Mouse (Mus musculus) CH12.LX (cell line): Measurements from ENCODE around the gene Pth1r. TPM values are rescaled to one million over a fixed set of nuclear protein-coding genes. Genes with fewer than 3 reads are reported as not detected.

Experiments
- DNase-seq: peaks from one replicate; pipeline ENCODE4 v3.0.0-alpha.2; 2013; ENCODE audit errors: extremely low read depth
- H3K27ac ChIP-seq: 2 replicates; pipeline ENCODE4 v1.5.1; 2012; ENCODE audit warnings: low read depth, mild to moderate bottlenecking, control low read depth, moderate library complexity; ENCODE audit not compliant: insufficient read depth
- H3K27me3 ChIP-seq: replicated peaks from 2 replicates; pipeline ENCODE3; 2012; ENCODE audit warnings: inconsistent platforms
- H3K36me3 ChIP-seq, 2 experiments: replicated peaks in 1 of 2; 2 replicates each; pipeline versions ENCODE3 to v1.6.1; 2012; ENCODE audit warnings: inconsistent platforms in 1 of 2, low read length in 1 of 2, mild to moderate bottlenecking in 1 of 2, mixed read lengths in 1 of 2, moderate library complexity in 1 of 2; ENCODE audit not compliant: control insufficient read depth in 1 of 2, insufficient read depth in 1 of 2
- H3K4me1 ChIP-seq, 2 experiments: 2 replicates each; pipeline ENCODE4 v1.6.1; 2012; ENCODE audit warnings: inconsistent platforms in 1 of 2, moderate library complexity in 1 of 2; ENCODE audit not compliant: insufficient read depth in 2 of 2, control insufficient read depth in 1 of 2
- H3K4me2 ChIP-seq: 2 replicates; pipeline ENCODE4 v1.6.1; 2012; ENCODE audit warnings: low read depth, mild to moderate bottlenecking, control low read depth; ENCODE audit not compliant: poor library complexity, insufficient read depth, severe bottlenecking
- H3K4me3 ChIP-seq, 3 experiments: fragments of 150-350 bp in 1 of 3; sonication (generic) in 1 of 3; replicated peaks in 1 of 3; 2 replicates each; pipeline versions ENCODE3 to v1.5.1; 2011 to 2012; ENCODE audit warnings: low read depth in 2 of 3, low read length in 2 of 3, mild to moderate bottlenecking in 2 of 3, moderate library complexity in 2 of 3, control low read depth in 1 of 3, improper control_type of control experiment in 1 of 3, inconsistent platforms in 1 of 3, mixed read lengths in 1 of 3; ENCODE audit not compliant: poor library complexity in 1 of 3
- H3K79me2 ChIP-seq: replicated peaks from 2 replicates; pipeline ENCODE4 v1.6.1; 2012; ENCODE audit warnings: mild to moderate bottlenecking, moderate library complexity; ENCODE audit not compliant: control insufficient read depth, poor library complexity, insufficient read depth, severe bottlenecking; ENCODE audit errors: extremely low read depth
- H3K9ac ChIP-seq: 2 replicates; pipeline ENCODE4 v1.6.1; 2012; ENCODE audit warnings: low read depth, mild to moderate bottlenecking, control low read depth, moderate library complexity; ENCODE audit not compliant: insufficient read depth
- H3K9me3 ChIP-seq: replicated peaks from 2 replicates; pipeline ENCODE3; 2012; ENCODE audit warnings: low read length, inconsistent platforms, mixed read lengths
- BHLHE40 ChIP-seq: IDR thresholded peaks from 2 replicates; pipeline ENCODE4 v1.6.1; 2011; ENCODE audit warnings: mild to moderate bottlenecking, low read depth, low read length, improper control_type of control experiment
- CHD1 ChIP-seq: IDR thresholded peaks from 2 replicates; pipeline ENCODE4 v1.6.1; 2012; ENCODE audit warnings: low read depth, low read length, improper control_type of control experiment, inconsistent platforms
- CHD2 ChIP-seq: IDR thresholded peaks from 2 replicates; pipeline ENCODE4 v1.6.1; 2011; ENCODE audit warnings: low read length, improper control_type of control experiment
- E2F4 ChIP-seq: IDR thresholded peaks from 2 replicates; pipeline ENCODE4 v1.6.1; 2011; ENCODE audit warnings: low read depth, low read length, improper control_type of control experiment; ENCODE audit not compliant: insufficient replicate concordance
- ELF1 ChIP-seq: IDR thresholded peaks from 2 replicates; pipeline ENCODE4 v1.6.1; 2014; ENCODE audit warnings: low read depth, mild to moderate bottlenecking, inconsistent platforms, low read length, improper control_type of control experiment
- EP300 ChIP-seq: IDR thresholded peaks from 2 replicates; pipeline ENCODE4 v1.6.1; 2011; ENCODE audit warnings: low read length, improper control_type of control experiment
- HCFC1 ChIP-seq: IDR thresholded peaks from 2 replicates; pipeline ENCODE4 v1.6.1; 2012; ENCODE audit warnings: low read depth, mild to moderate bottlenecking, inconsistent platforms, low read length, improper control_type of control experiment
- JUN ChIP-seq: IDR thresholded peaks from 2 replicates; pipeline ENCODE4 v1.6.1; 2011; ENCODE audit warnings: low read depth, mild to moderate bottlenecking, low read length, improper control_type of control experiment, moderate library complexity; ENCODE audit not compliant: insufficient read depth
- MAX ChIP-seq: IDR thresholded peaks from 2 replicates; pipeline ENCODE4 v1.6.1; 2011; ENCODE audit warnings: low read length, improper control_type of control experiment
- MAZ ChIP-seq: IDR thresholded peaks from 2 replicates; pipeline ENCODE4 v1.6.1; 2012; ENCODE audit warnings: low read depth, mild to moderate bottlenecking, inconsistent platforms, low read length, improper control_type of control experiment, moderate library complexity
- MEF2A ChIP-seq: IDR thresholded peaks from 2 replicates; pipeline ENCODE4 v1.6.1; 2014; ENCODE audit warnings: low read depth, mild to moderate bottlenecking, inconsistent platforms, low read length, improper control_type of control experiment, borderline replicate concordance
- MXI1 ChIP-seq: IDR thresholded peaks from 2 replicates; pipeline ENCODE4 v1.6.1; 2011; ENCODE audit warnings: mild to moderate bottlenecking, low read depth, low read length, improper control_type of control experiment
- NRF1 ChIP-seq: IDR thresholded peaks from 2 replicates; pipeline ENCODE4 v1.6.1; 2014; ENCODE audit warnings: low read depth, mild to moderate bottlenecking, inconsistent platforms, low read length, improper control_type of control experiment, moderate library complexity
- RAD21 ChIP-seq: IDR thresholded peaks from 2 replicates; pipeline ENCODE4 v1.6.1; 2011; ENCODE audit warnings: low read depth, mild to moderate bottlenecking, low read length, improper control_type of control experiment, moderate library complexity
- RCOR1 ChIP-seq: conservative IDR thresholded peaks from 2 replicates; pipeline ENCODE4 v1.6.1; 2012; ENCODE audit warnings: low read depth, mild to moderate bottlenecking, inconsistent platforms, low read length, improper control_type of control experiment
- SIN3A ChIP-seq: IDR thresholded peaks from 2 replicates; pipeline ENCODE4 v1.6.1; 2012; ENCODE audit warnings: low read length, improper control_type of control experiment, inconsistent platforms
- TBP ChIP-seq: conservative IDR thresholded peaks from 2 replicates; pipeline ENCODE4 v1.6.1; 2011; ENCODE audit warnings: low read depth, low read length, improper control_type of control experiment
- TCF12 ChIP-seq: IDR thresholded peaks from 2 replicates; pipeline ENCODE4 v1.6.1; 2014; ENCODE audit warnings: low read depth, mild to moderate bottlenecking, inconsistent platforms, low read length, improper control_type of control experiment
- USF1 ChIP-seq: IDR thresholded peaks from 2 replicates; pipeline ENCODE4 v1.6.1; 2014; ENCODE audit warnings: low read depth, mild to moderate bottlenecking, inconsistent platforms, low read length, improper control_type of control experiment
- USF2 ChIP-seq: conservative IDR thresholded peaks from 2 replicates; pipeline ENCODE4 v1.6.1; 2011; ENCODE audit warnings: low read depth, low read length, improper control_type of control experiment
- ZC3H11A ChIP-seq: IDR thresholded peaks from 2 replicates; pipeline ENCODE4 v1.6.1; 2012; ENCODE audit warnings: low read depth, mild to moderate bottlenecking, inconsistent platforms, low read length, improper control_type of control experiment
- ZKSCAN1 ChIP-seq: IDR thresholded peaks from 2 replicates; pipeline ENCODE4 v1.6.1; 2012; ENCODE audit warnings: low read depth, inconsistent platforms, low read length, improper control_type of control experiment, borderline replicate concordance
- ZMIZ1 ChIP-seq: IDR thresholded peaks from 2 replicates; pipeline ENCODE4 v1.6.1; 2012; ENCODE audit warnings: low read depth, mild to moderate bottlenecking, inconsistent platforms, low read length, improper control_type of control experiment
- dilution Hi-C: fragments of 300-500 bp; cut with MboI; formaldehyde crosslinking; loops from 2 replicates; pipeline ENCODE4 v1.14.3; 2020; ENCODE audit warnings: low sequenced_read_pairs; ENCODE audit not compliant: extremely low pct_unique_long_range_greater_than_20kb, extremely low pct_ligation_motif_present
- in situ Hi-C: fragments of 300-500 bp; cut with MboI; formaldehyde crosslinking; loops from 3 replicates; pipeline ENCODE4 v1.14.3; 2019; ENCODE audit warnings: low sequenced_read_pairs, low pct_ligation_motif_present, low pct_unique_long_range_greater_than_20kb, mixed read lengths
- polyA plus RNA-seq: library from polyadenylated mRNA; unstranded; fragments of >175 nt; gene quantifications from 2 replicates; pipeline ENCODE4 v1.2.1, GENCODE M21; 2012; ENCODE audit warnings: low read depth; ENCODE audit not compliant: insufficient read length
- total RNA-seq, 2 experiments: library from RNA; depleted of rRNA; stranded (reverse); fragments of 300-350 nt in 1 of 2; fragments of >200 nt in 1 of 2; gene quantifications; 2 replicates each; pipeline ENCODE4 v1.2.3; 2012 to 2014

Pth1r gene
- total and polyA plus RNA-seq, 3 experiments: 0.10 to 0.76 TPM; not detected in 1

DNA sequence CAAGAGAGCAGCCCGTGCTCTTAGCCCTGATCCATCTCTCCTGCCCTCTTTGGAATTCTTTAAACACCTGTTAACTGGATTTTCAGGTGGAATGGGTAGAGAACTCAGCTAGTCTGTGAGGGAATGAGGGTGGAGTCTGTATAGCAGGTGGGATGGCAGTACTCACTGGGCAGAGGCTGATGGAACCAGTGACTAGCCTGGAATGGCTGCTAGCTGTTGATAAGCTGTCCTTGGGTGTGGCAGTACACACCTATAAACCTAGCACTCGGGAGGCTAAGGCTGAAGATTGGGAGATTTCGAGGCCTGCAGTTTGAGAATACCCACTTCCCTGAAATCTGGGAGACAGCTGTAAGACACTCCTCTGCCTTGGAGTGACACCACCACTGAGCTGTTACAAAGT lies 47.4 kb downstream of the Pth1r start:
- H3K4me2 ChIP-seq: no peak overlapping the region
- H3K79me2 ChIP-seq: no peaks in the 10 kb centered on the region
- H3K36me3 ChIP-seq: peaks cover 20 to 84% of the 10 kb centered on the region in 2 experiments
- in situ Hi-C loops (no loop called here), dilution Hi-C loops (no loop called here)
- H3K4me1 ChIP-seq: peaks cover 0 to 5% of the 10 kb centered on the region in 2 experiments; a peak in 2 of 4 replicates
- no peak overlapping the region for H3K9ac ChIP-seq
- H3K9me3 ChIP-seq: no peaks in the 10 kb centered on the region
- no peak overlapping the region for H3K4me3 ChIP-seq
- no peaks in the 10 kb centered on the region for H3K27me3 ChIP-seq
- TF ChIP-seq ZKSCAN1: no peak
- TF ChIP-seq MXI1: no peak
- TF ChIP-seq ZMIZ1: no peak
- TF ChIP-seq MEF2A: no peak
- no peak for TF ChIP-seq RAD21
- no peak for TF ChIP-seq ELF1
- TF ChIP-seq MAZ: no peak
- no peak for TF ChIP-seq EP300
- no peak for TF ChIP-seq CHD2
- TF ChIP-seq RCOR1: no peak
- no peak for TF ChIP-seq CHD1
- no peak for TF ChIP-seq JUN
- no peak for TF ChIP-seq ZC3H11A
- TF ChIP-seq E2F4: no peak
- TF ChIP-seq, all 38 proteins: peak for 0
- H3K27ac ChIP-seq: no peak overlapping the region
- DNase-seq: no peak

DNA sequence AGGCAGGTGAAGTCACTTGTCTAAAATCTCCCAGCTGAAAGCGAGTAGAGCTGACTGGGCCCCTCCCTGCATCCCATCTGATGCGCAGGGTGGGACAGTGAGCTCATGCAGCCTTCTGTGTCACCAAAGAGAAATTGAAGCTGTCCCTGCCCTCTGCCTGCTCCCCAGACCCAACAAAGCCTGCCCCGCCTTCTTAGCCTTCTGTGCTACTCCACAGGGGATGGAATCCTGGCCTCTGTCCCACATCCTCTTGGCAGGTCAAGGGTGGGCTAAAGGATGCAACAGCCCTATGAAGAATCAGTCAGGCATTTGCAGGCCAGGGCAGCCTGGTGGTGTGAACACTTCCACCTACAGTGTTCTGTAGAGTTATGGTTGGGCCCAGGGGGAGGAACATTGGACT lies 49.5 kb downstream of the Pth1r start:
- DNase-seq: no peak
- Histone ChIP-seq H3K27me3 (no peaks in the 10 kb centered on the region), H3K36me3 (peaks cover 29 to 83% of the 10 kb centered on the region in 2 experiments), H3K9ac (no peak overlapping the region), H3K27ac (no peak overlapping the region), H3K4me1 (no peaks in the 10 kb centered on the region), H3K4me2 (no peak overlapping the region), H3K9me3 (no peaks in the 10 kb centered on the region), H3K4me3 (no peak overlapping the region), H3K79me2 (no peaks in the 10 kb centered on the region)
- dilution Hi-C loops (no loop called here), in situ Hi-C loops (no loop called here)
- TF ChIP-seq ZC3H11A (no peak), USF1 (no peak), HCFC1 (no peak), MEF2A (no peak), NRF1 (no peak), E2F4 (no peak), SIN3A (no peak), MAX (no peak), TBP (no peak), TCF12 (no peak), BHLHE40 (no peak), USF2 (no peak)
